Mouse (Mus musculus): ENCODE results near the gene Rftn2. TPM values are rescaled to one million over a fixed set of nuclear protein-coding genes. Genes with fewer than 3 reads are reported as not detected.
A peak's percentile ranks its signal among the peaks of the same experiment; 100 is the strongest.

The Rftn2 gene
- polyA plus RNA-seq, 1 experiment from 2014 or later = 20.6 TPM

GRCm38 (mm10) chr1:55217191-55217590 is 9.4 kb downstream of the Rftn2 start:
- Histone ChIP-seq H3K27me3 (replicated peaks; ENCODE audit: control insufficient read depth, insufficient read depth, low read length) (no peaks in the 10 kb centered on the region), H3K4me2 (ENCODE audit: low read depth, low read length) (no peak overlapping the region), H3K4me3 (ENCODE audit: low read depth, low read length) (no peak overlapping the region), H3K36me3 (ENCODE audit: control insufficient read depth, insufficient read depth, low read length) (0 out of 2 replicates have a peak, but pooled peaks cover 5% of the 10 kb centered on the region), H3K4me1 (ENCODE audit: control insufficient read depth, insufficient read depth, low read length) (no peaks in the 10 kb centered on the region; the same call in 1 of the 2 replicates), H3K27ac (replicated peaks; ENCODE audit: low read depth, low read length) (no peak overlapping the region), H3K9ac (ENCODE audit: low read depth, low read length) (no peak overlapping the region), H3K9me3 (ENCODE audit: control insufficient read depth, low read length) (no peaks in the 10 kb centered on the region)
- DNase-seq (ENCODE audit: low spot score) = peak; percentile 63
- ATAC-seq (ENCODE audit: low read depth) = peak; percentile 55; the same call in 1 of the 2 replicates
- 50% methylated on average over 2 of the region's 2 CpGs for WGBS

DNA sequence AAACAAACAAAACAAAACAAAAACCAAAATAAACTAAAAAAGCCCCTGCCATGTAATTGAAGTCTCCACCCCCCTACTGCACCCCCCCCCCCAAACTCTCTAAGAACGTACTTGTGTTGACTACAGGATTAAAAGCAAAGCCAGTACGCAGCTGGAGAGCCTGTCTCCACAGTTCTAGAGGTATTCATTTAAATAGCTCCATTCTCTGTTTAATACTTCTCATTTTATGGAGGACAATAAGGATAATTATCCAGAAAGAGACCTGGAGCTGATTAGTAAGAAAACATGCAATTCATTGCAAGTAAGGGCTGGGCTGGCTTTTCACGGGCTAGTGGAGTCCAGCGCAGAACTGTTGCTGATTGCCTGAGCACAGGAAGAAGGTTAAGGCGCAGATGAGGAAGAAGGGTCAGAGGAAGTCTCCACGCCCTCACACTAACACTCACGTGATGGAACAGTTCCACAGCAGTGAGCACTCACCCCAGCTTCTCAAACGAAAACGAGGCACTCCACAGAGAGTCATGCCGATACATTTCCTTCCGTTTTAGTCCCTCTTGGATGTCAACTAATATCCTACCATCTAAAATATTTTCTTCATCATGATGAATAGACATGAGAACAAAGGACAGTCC is 11.3 kb downstream of the Rftn2 start:
- Histone ChIP-seq H3K4me1 (ENCODE audit: control insufficient read depth, insufficient read depth, low read length) (peaks cover 6% of the 10 kb centered on the region; the same call in 1 of the 2 replicates), H3K36me3 (ENCODE audit: control insufficient read depth, insufficient read depth, low read length) (peaks cover 5% of the 10 kb centered on the region; the same call in 1 of the 2 replicates), H3K4me2 (ENCODE audit: low read depth, low read length) (no peak overlapping the region), H3K27me3 (replicated peaks; ENCODE audit: control insufficient read depth, insufficient read depth, low read length) (no peaks in the 10 kb centered on the region), H3K9ac (ENCODE audit: low read depth, low read length) (no peak overlapping the region), H3K9me3 (ENCODE audit: control insufficient read depth, low read length) (no peaks in the 10 kb centered on the region), H3K27ac (replicated peaks; ENCODE audit: low read depth, low read length) (0 out of 2 replicates have a peak overlapping the region, but pooled peaks have one; percentile 21), H3K4me3 (ENCODE audit: low read depth, low read length) (no peak overlapping the region)
- no peak for DNase-seq (ENCODE audit: low spot score)
- WGBS = 49% methylated on average over 11 of the region's 11 CpGs
- peak; percentile 55; the same call in 1 of the 2 replicates for ATAC-seq (ENCODE audit: low read depth)

DNA sequence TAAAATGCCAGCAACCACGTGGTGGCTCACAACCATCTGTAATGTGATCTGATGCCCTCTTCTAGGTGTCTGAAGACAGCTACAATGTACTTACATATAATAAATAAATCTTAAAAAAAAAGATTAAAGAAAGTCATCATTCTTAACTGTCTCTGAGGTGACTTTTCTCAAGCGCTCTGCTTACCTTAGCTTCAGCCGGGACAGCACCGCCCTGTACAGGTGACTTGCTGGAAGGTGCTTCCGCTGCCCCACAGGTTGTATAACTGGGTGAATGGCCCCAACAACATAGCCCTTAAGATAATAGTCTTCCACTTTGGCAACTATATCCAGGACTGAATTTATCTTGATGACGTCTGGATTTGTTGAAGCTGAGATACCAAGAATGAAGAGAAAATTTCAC is 12.6 kb downstream of the Rftn2 start:
- H3K4me1 ChIP-seq (ENCODE audit: control insufficient read depth, insufficient read depth, low read length) = peaks cover 7% of the 10 kb centered on the region; the same call in 1 of the 2 replicates
- H3K36me3 ChIP-seq (ENCODE audit: control insufficient read depth, insufficient read depth, low read length) = peaks cover 5% of the 10 kb centered on the region; the same call in 1 of the 2 replicates
- no peaks in the 10 kb centered on the region for H3K27me3 ChIP-seq (replicated peaks; ENCODE audit: control insufficient read depth, insufficient read depth, low read length)
- WGBS = 87% methylated on average over 6 of the region's 6 CpGs
- H3K9me3 ChIP-seq (ENCODE audit: control insufficient read depth, low read length) = no peaks in the 10 kb centered on the region
- no peak overlapping the region for H3K9ac ChIP-seq (ENCODE audit: low read depth, low read length)
- H3K4me3 ChIP-seq (ENCODE audit: low read depth, low read length) = no peak overlapping the region
- no peak overlapping the region for H3K27ac ChIP-seq (replicated peaks; ENCODE audit: low read depth, low read length)
- ATAC-seq (ENCODE audit: low read depth) (no peak), DNase-seq (ENCODE audit: low spot score) (no peak)
- no peak overlapping the region for H3K4me2 ChIP-seq (ENCODE audit: low read depth, low read length)

DNA sequence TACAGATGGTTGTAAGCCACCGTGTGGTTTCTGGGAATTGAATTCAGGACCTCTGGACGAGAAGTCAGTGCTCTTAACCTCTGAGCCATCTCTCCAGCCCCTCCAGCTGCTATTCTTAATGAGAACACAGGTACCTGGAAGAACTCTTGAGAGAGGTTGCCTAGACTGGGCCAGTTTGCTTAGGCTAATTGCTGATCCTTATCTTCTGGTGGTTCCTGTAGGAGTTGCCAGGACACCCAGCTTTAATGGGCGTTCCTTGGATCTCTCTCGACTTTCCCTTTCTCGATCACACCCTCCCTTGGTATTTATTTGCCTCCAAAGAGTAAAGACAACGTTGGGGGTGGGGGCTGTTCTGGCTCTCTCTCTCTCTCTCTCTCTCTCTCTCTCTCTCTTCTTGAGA is 13.1 kb downstream of the Rftn2 start:
- Histone ChIP-seq H3K36me3 (ENCODE audit: control insufficient read depth, insufficient read depth, low read length) (peaks cover 5% of the 10 kb centered on the region; the same call in 1 of the 2 replicates), H3K4me2 (ENCODE audit: low read depth, low read length) (no peak overlapping the region), H3K9me3 (ENCODE audit: control insufficient read depth, low read length) (no peaks in the 10 kb centered on the region), H3K27me3 (replicated peaks; ENCODE audit: control insufficient read depth, insufficient read depth, low read length) (no peaks in the 10 kb centered on the region), H3K9ac (ENCODE audit: low read depth, low read length) (no peak overlapping the region), H3K4me3 (ENCODE audit: low read depth, low read length) (no peak overlapping the region), H3K4me1 (ENCODE audit: control insufficient read depth, insufficient read depth, low read length) (peaks cover 7% of the 10 kb centered on the region; the same call in 1 of the 2 replicates), H3K27ac (replicated peaks; ENCODE audit: low read depth, low read length) (no peak overlapping the region)
- 68% methylated on average over 6 of the region's 6 CpGs for WGBS
- ATAC-seq (ENCODE audit: low read depth) (no peak), DNase-seq (ENCODE audit: low spot score) (no peak)

DNA sequence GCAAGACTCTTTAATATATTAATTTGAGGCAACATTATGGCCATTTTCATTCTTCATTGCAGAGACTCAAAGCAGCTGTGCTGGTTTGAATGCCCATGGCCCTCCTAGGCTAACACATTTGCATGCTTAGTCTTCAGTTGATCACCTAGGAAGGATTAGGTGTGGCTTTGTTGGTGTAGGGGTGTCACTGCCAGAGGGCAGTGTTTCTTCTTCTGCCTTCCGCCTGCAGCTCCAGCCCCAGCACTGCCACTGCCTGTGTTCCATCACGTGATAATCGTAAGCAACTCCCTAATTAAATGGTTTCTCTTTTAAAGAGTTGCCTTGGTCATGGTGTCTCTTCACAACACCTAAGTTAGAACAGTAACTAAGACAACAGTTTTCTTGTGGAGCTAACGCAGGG is 13.8 kb downstream of the Rftn2 start:
- H3K4me2 ChIP-seq (ENCODE audit: low read depth, low read length) = no peak overlapping the region
- no peak overlapping the region for H3K27ac ChIP-seq (replicated peaks; ENCODE audit: low read depth, low read length)
- no peak for DNase-seq (ENCODE audit: low spot score)
- peaks cover 7% of the 10 kb centered on the region; the same call in 1 of the 2 replicates for H3K4me1 ChIP-seq (ENCODE audit: control insufficient read depth, insufficient read depth, low read length)
- ATAC-seq (ENCODE audit: low read depth) = no peak
- H3K4me3 ChIP-seq (ENCODE audit: low read depth, low read length) = no peak overlapping the region
- no peak overlapping the region for H3K9ac ChIP-seq (ENCODE audit: low read depth, low read length)
- H3K9me3 ChIP-seq (ENCODE audit: control insufficient read depth, low read length) = no peaks in the 10 kb centered on the region
- no peaks in the 10 kb centered on the region for H3K27me3 ChIP-seq (replicated peaks; ENCODE audit: control insufficient read depth, insufficient read depth, low read length)
- peaks cover 5% of the 10 kb centered on the region; the same call in 1 of the 2 replicates for H3K36me3 ChIP-seq (ENCODE audit: control insufficient read depth, insufficient read depth, low read length)
- WGBS = 88% methylated on average over 4 of the region's 4 CpGs

DNA sequence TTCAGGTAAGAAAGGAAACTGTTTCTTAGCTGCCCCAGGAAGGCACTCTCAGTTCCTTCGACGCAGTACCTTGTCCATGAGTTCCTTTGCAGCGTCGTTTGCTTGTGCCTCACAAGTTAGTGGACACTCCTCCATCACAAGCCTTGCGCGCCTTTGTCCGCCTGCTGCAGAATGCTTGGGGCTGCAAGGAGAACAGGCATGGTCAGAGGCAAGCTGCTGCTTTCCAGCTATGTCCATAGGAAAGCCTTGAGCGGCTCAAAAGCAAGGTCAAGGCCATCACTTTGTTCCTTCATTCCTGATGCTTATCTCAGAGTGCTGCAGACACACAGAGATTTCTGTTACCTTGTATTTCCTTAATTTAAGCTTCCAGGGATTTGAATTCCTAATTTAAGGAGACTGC is 15.5 kb downstream of the Rftn2 start:
- no peak for ATAC-seq (ENCODE audit: low read depth)
- 79% methylated on average over 8 of the region's 8 CpGs for WGBS

DNA sequence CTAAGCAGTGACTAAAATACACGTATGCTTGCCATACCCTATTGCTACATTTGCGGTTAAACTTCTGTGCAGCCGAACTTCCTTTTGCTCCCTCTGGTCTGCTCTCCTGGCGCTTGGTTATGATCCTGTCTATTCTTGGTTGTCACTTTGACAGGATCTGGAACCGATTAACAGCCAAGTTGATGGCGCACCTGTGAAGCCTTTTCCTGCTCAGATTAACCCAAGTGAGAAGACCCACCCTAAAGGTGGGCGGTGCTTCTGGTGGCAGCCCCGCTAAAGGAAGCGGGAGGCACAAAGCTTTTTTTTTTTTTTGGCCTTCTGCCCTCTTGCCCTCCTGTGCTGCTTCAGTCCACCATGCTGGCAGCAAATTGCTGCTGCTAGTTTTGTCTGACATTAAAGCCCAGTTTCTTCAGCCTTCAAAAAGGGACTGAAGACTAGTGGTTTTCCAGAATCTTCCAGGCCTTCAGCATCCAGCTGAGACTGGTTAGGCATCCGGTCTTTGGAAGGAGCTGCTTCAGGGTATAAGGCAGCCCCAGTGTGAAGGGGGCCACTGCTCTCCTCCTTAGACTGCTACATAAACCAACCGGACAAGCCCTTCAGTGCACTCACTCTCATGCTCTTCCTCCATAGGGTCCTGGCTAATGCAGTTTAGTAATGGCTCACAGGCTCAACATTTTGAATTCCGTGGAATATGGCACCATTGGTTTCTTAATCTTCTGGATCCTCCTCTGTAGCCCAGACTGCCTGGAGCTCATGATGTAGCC is 16.2 kb downstream of the Rftn2 start:
- H3K4me1 ChIP-seq (ENCODE audit: control insufficient read depth, insufficient read depth, low read length) = peaks cover 7% of the 10 kb centered on the region; the same call in 1 of the 2 replicates
- no peak overlapping the region for H3K4me3 ChIP-seq (ENCODE audit: low read depth, low read length)
- no peaks in the 10 kb centered on the region for H3K27me3 ChIP-seq (replicated peaks; ENCODE audit: control insufficient read depth, insufficient read depth, low read length)
- peak; percentile 58 for DNase-seq (ENCODE audit: low spot score)
- no peak for ATAC-seq (ENCODE audit: low read depth)
- H3K4me2 ChIP-seq (ENCODE audit: low read depth, low read length) = no peak overlapping the region
- no peak overlapping the region for H3K9ac ChIP-seq (ENCODE audit: low read depth, low read length)
- H3K9me3 ChIP-seq (ENCODE audit: control insufficient read depth, low read length) = no peaks in the 10 kb centered on the region
- peaks cover 5% of the 10 kb centered on the region; the same call in 1 of the 2 replicates for H3K36me3 ChIP-seq (ENCODE audit: control insufficient read depth, insufficient read depth, low read length)
- WGBS = 36% methylated on average over 12 of the region's 12 CpGs
- 0 out of 2 replicates have a peak overlapping the region, but pooled peaks have one; percentile 23 for H3K27ac ChIP-seq (replicated peaks; ENCODE audit: low read depth, low read length)

More for the DNA sequence above, 15.5 kb downstream of the Rftn2 start:
- Histone ChIP-seq H3K36me3 (ENCODE audit: control insufficient read depth, insufficient read depth, low read length) (peaks cover 5% of the 10 kb centered on the region; the same call in 1 of the 2 replicates), H3K9ac (ENCODE audit: low read depth, low read length) (no peak overlapping the region), H3K4me1 (ENCODE audit: control insufficient read depth, insufficient read depth, low read length) (peaks cover 7% of the 10 kb centered on the region; the same call in 1 of the 2 replicates), H3K4me2 (ENCODE audit: low read depth, low read length) (no peak overlapping the region), H3K27me3 (replicated peaks; ENCODE audit: control insufficient read depth, insufficient read depth, low read length) (no peaks in the 10 kb centered on the region), H3K4me3 (ENCODE audit: low read depth, low read length) (no peak overlapping the region), H3K9me3 (ENCODE audit: control insufficient read depth, low read length) (no peaks in the 10 kb centered on the region), H3K27ac (replicated peaks; ENCODE audit: low read depth, low read length) (no peak overlapping the region)
- no peak for DNase-seq (ENCODE audit: low spot score)

DNA sequence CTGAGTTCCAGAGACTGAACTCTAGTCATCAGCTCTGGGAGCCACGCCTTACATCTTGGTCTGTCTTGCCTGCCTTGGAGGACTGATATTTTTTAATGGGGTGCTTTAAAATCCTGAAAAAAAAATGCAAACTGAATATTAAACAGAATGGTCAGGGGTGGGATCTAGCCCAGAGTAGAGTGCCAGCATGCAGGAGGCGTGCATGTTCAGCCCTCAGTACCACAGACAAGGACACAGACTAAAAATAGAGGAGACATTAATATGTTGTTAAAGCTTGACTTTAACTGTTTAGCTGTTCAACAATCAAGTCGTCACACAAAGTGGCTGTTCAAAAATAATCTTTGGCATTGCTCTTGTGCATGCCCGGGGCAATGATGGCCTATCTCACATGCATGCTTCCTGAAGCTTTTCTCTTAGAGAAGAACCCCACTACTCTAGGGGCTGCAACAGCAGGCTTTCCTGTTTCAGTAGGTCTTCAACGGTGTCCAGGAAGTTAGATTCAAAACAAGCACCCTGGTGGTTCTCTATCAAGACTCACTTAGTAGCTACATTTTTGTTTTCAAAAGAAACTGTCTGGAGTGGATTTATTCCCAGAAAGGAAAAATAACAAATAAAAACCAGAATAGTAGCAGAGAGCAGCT is 18.0 kb downstream of the Rftn2 start:
- DNase-seq (ENCODE audit: low spot score) (no peak), ATAC-seq (ENCODE audit: low read depth) (no peak)
- no peak overlapping the region for H3K4me3 ChIP-seq (ENCODE audit: low read depth, low read length)
- WGBS = 64% methylated on average over 5 of the region's 5 CpGs
- no peaks in the 10 kb centered on the region for H3K27me3 ChIP-seq (replicated peaks; ENCODE audit: control insufficient read depth, insufficient read depth, low read length)
- no peak overlapping the region for H3K4me2 ChIP-seq (ENCODE audit: low read depth, low read length)
- H3K9me3 ChIP-seq (ENCODE audit: control insufficient read depth, low read length) = no peaks in the 10 kb centered on the region
- H3K9ac ChIP-seq (ENCODE audit: low read depth, low read length) = no peak overlapping the region
- H3K36me3 ChIP-seq (ENCODE audit: control insufficient read depth, insufficient read depth, low read length) = peaks cover 7% of the 10 kb centered on the region
- H3K4me1 ChIP-seq (ENCODE audit: control insufficient read depth, insufficient read depth, low read length) = peaks cover 7% of the 10 kb centered on the region; the same call in 1 of the 2 replicates
- no peak overlapping the region for H3K27ac ChIP-seq (replicated peaks; ENCODE audit: low read depth, low read length)
